Mouse (Mus musculus): ENCODE results near the gene Uox.

DNA sequence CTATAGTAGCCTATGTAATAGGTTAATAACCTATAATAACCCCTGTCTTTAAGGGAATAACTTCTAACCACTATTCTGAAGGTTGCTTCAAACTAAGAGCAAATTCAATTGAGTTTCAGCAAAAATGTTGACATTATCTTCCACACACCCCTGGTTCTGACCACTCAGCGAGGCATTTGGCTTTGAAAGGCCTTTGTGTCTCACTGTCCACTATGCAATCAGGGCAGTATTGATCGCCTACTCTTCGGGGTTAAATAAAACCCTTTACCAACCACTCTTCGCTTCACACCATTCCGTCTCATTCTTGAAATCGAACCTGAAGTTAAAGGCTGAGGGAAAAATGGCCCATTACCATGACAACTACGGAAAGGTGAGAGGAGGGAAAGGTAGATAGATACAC lies 26.6 kb downstream of the Uox start:
- TF ChIP-seq CTCF (IDR thresholded peaks at IDR 0.05; ENCODE audit: low read depth, low read length) (no peak), POLR2A (IDR thresholded peaks at IDR 0.05; ENCODE audit: extremely low read depth, insufficient read depth, low read length) (no peak)
